Mouse (Mus musculus): ENCODE results near the gene Adrb1. TPM values are rescaled to one million over a fixed set of nuclear protein-coding genes. Genes with fewer than 3 reads are reported as not detected.

Adrb1 gene
- polyA plus RNA-seq, 1 experiment from 2014 or later: 1.8 TPM

DNA sequence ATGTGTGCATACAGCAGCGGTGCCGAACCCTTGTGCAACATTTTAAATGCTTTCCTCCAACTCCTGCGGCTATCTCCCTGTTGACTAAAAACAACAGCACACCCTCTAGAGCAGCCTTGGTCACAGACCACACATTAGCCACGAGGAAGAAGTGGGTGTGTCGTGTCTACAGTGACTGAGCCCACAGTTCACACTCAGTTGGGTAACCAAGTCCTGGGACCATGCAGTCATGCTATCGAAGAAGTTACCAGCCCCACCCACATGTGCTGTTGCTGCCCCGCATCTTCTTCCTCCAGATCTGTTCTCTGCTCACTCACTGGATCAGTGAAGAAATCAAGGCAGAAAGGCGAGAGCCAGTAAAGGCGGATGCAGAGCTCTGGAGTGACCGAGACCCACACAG, 34.4 kb downstream of the Adrb1 start:
- H3K4me2 ChIP-seq (replicated peaks): no peak overlapping the region
- no peak overlapping the region for H3K9ac ChIP-seq
- H3K4me3 ChIP-seq (replicated peaks; ENCODE audit: low read length): no peak overlapping the region
- H3K27me3 ChIP-seq (ENCODE audit: control insufficient read depth, insufficient read depth, low read length): no peaks in the 10 kb centered on the region
- no peaks in the 10 kb centered on the region for H3K9me3 ChIP-seq (ENCODE audit: control insufficient read depth, low read length)
- H3K36me3 ChIP-seq (replicated peaks; ENCODE audit: control insufficient read depth, insufficient read depth): no peaks in the 10 kb centered on the region
- DNase-seq (ENCODE audit: low spot score): no peak
- H3K4me1 ChIP-seq (replicated peaks; ENCODE audit: control insufficient read depth, insufficient read depth, low read length): no peaks in the 10 kb centered on the region
- no peak overlapping the region for H3K27ac ChIP-seq
- ATAC-seq (ENCODE audit: low FRiP score): no peak
- 86% methylated on average over 10 of the region's 10 CpGs for WGBS

DNA sequence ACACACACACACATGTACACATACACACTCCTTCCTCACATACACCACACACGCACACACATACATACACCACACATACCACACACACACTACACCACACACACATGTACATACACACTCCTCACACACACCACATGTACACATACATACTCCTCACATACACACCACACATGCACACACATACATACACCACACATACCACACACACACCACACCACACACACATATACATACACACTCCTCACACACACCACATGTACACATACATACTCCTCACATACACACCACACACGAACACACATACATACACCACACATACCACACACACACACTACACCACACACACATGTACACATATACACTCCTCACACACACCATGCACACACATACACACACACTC, 36.3 kb downstream of the Adrb1 start:
- Histone ChIP-seq H3K27ac (no peak overlapping the region), H3K27me3 (ENCODE audit: control insufficient read depth, insufficient read depth, low read length) (no peaks in the 10 kb centered on the region), H3K36me3 (replicated peaks; ENCODE audit: control insufficient read depth, insufficient read depth) (no peaks in the 10 kb centered on the region), H3K9me3 (ENCODE audit: control insufficient read depth, low read length) (no peaks in the 10 kb centered on the region), H3K4me3 (replicated peaks; ENCODE audit: low read length) (no peak overlapping the region), H3K4me2 (replicated peaks) (no peak overlapping the region), H3K9ac (no peak overlapping the region), H3K4me1 (replicated peaks; ENCODE audit: control insufficient read depth, insufficient read depth, low read length) (no peaks in the 10 kb centered on the region)
- no peak for ATAC-seq (ENCODE audit: low FRiP score)
- 94% methylated on average over 2 of the region's 2 CpGs for WGBS
- DNase-seq (ENCODE audit: low spot score): no peak

DNA sequence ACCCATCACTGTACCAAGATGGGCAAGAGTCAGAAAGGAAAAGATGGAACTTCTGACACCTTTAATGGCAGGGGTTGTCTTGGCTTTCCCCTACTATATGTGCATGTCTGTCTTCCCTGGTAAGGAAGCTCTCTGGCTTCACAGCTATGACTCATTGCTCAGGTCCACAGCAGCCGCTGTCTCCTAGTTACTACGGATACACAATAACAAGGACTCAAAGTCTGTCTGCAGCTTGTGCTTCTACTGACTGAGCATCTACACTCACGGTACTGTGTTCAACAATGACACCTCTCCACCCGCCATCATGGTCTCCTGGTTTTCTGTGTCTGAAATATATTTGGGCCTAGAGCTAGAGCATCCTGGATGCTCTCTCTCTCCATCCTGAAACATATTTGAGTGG, 37.7 kb downstream of the Adrb1 start:
- no peak overlapping the region for H3K9ac ChIP-seq
- H3K27me3 ChIP-seq (ENCODE audit: control insufficient read depth, insufficient read depth, low read length): no peaks in the 10 kb centered on the region
- no peak overlapping the region for H3K4me2 ChIP-seq (replicated peaks)
- DNase-seq (ENCODE audit: low spot score) (no peak), ATAC-seq (ENCODE audit: low FRiP score) (no peak)
- H3K4me3 ChIP-seq (replicated peaks; ENCODE audit: low read length): no peak overlapping the region
- no peaks in the 10 kb centered on the region for H3K36me3 ChIP-seq (replicated peaks; ENCODE audit: control insufficient read depth, insufficient read depth)
- H3K27ac ChIP-seq: no peak overlapping the region
- H3K4me1 ChIP-seq (replicated peaks; ENCODE audit: control insufficient read depth, insufficient read depth, low read length): no peaks in the 10 kb centered on the region
- H3K9me3 ChIP-seq (ENCODE audit: control insufficient read depth, low read length): no peaks in the 10 kb centered on the region
- WGBS: 92% methylated on average over 4 of the region's 4 CpGs

DNA sequence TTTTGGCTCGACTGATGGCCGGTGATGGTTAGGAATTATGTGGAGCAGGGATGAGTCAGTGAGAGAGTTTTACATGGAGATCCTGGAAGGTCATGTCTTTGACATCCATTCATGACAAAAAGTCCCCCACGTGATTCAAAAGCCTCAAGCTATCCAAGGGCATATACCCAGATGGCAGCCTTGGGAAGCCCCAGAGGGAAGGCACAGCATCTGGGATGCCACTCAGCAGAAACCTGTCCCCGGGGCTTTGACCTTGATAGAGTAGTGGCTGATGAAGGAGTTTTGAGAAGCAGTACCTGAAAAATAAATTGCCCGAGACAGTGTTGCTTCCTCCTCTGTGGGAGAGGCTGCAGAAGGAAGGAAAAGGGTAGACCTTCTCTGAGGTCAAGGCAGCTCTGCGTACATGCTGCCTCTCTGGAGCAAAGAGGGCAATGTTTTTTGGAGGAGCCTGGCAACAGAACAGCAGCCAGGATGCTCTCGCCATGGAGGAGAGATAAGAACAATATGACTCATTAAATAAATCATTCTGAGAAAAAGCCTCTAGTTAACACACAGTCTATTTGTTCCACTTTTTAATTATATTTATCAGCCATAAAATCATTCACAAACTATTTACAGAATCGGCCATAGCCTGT, 38.4 kb downstream of the Adrb1 start:
- ATAC-seq (ENCODE audit: low FRiP score) (no peak), DNase-seq (ENCODE audit: low spot score) (no peak)
- H3K9ac ChIP-seq: no peak overlapping the region
- no peaks in the 10 kb centered on the region for H3K4me1 ChIP-seq (replicated peaks; ENCODE audit: control insufficient read depth, insufficient read depth, low read length)
- H3K4me2 ChIP-seq (replicated peaks): no peak overlapping the region
- H3K36me3 ChIP-seq (replicated peaks; ENCODE audit: control insufficient read depth, insufficient read depth): no peaks in the 10 kb centered on the region
- WGBS: 88% methylated on average over 8 of the region's 8 CpGs
- no peak overlapping the region for H3K27ac ChIP-seq
- no peaks in the 10 kb centered on the region for H3K27me3 ChIP-seq (ENCODE audit: control insufficient read depth, insufficient read depth, low read length)
- no peaks in the 10 kb centered on the region for H3K9me3 ChIP-seq (ENCODE audit: control insufficient read depth, low read length)
- H3K4me3 ChIP-seq (replicated peaks; ENCODE audit: low read length): no peak overlapping the region

DNA sequence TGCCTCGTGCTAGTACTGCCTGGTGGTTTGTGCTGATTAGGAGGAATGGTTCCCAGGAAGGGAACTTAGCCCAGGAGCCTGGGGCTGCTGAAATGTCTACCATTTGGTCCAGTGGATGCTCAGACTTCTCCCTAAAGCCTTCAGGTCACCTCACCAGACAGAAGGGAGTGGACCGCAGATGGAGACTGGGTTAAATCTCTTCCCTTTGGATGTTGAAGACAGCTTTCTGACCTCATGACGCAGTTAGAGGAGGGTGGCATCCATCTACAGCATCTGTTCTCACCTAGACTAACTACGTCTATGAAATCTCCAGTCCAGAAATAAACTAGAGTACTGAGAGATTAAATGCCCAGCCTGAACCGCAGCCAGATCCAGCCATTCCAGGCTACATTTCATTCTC, 39.1 kb downstream of the Adrb1 start:
- Histone ChIP-seq H3K27me3 (ENCODE audit: control insufficient read depth, insufficient read depth, low read length) (no peaks in the 10 kb centered on the region), H3K27ac (no peak overlapping the region), H3K9me3 (ENCODE audit: control insufficient read depth, low read length) (no peaks in the 10 kb centered on the region), H3K4me1 (replicated peaks; ENCODE audit: control insufficient read depth, insufficient read depth, low read length) (no peaks in the 10 kb centered on the region), H3K36me3 (replicated peaks; ENCODE audit: control insufficient read depth, insufficient read depth) (no peaks in the 10 kb centered on the region), H3K4me2 (replicated peaks) (no peak overlapping the region), H3K9ac (no peak overlapping the region), H3K4me3 (replicated peaks; ENCODE audit: low read length) (no peak overlapping the region)
- ATAC-seq (ENCODE audit: low FRiP score) (no peak), DNase-seq (ENCODE audit: low spot score) (no peak)
- WGBS: 93% methylated on average over 5 of the region's 5 CpGs

DNA sequence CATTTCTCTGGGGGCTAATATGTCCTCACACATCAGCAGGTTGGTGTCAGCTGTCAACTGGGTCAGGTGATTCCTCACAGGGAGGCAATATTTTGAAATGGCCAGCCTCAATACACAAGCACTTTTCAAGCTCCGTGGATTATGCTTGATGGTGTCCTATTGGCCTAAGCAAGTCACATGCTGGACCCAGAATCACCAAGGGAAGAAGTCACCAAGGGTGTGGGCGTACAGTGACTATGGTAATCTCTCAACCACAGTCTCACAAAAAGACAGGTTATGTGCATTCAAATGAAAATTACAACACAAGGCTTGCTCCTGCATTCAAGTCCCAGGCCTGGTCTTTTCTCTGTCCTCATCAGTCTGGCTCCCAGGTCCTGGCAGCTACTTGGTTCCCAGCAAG, 39.7 kb downstream of the Adrb1 start:
- 83% methylated on average over 2 of the region's 2 CpGs for WGBS
- Histone ChIP-seq H3K4me3 (replicated peaks; ENCODE audit: low read length) (no peak overlapping the region), H3K9ac (no peak overlapping the region), H3K27ac (no peak overlapping the region), H3K36me3 (replicated peaks; ENCODE audit: control insufficient read depth, insufficient read depth) (no peaks in the 10 kb centered on the region), H3K4me2 (replicated peaks) (no peak overlapping the region), H3K9me3 (ENCODE audit: control insufficient read depth, low read length) (no peaks in the 10 kb centered on the region), H3K27me3 (ENCODE audit: control insufficient read depth, insufficient read depth, low read length) (no peaks in the 10 kb centered on the region), H3K4me1 (replicated peaks; ENCODE audit: control insufficient read depth, insufficient read depth, low read length) (no peaks in the 10 kb centered on the region)
- ATAC-seq (ENCODE audit: low FRiP score) (no peak), DNase-seq (ENCODE audit: low spot score) (no peak)

DNA sequence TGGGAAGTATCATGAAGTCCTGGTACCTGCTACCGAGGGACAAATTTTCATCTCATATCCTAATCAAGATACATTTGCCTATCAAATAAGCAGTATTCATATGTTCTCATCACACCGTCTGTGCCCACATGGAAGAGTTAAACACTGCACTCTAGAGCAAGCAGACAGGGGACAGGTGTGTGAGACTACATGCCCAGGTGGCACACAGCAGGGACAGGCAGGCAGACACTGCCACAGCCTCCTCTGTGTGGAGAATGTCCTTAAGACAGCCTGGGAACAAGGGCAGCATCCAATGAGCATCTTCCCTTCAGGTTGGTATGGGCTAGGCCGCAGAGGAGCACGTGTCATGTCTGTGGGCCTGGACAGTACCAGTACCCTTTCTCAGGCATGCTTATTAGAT, 40.7 kb downstream of the Adrb1 start:
- WGBS: 91% methylated on average over 4 of the region's 4 CpGs
- no peaks in the 10 kb centered on the region for H3K36me3 ChIP-seq (replicated peaks; ENCODE audit: control insufficient read depth, insufficient read depth)

DNA sequence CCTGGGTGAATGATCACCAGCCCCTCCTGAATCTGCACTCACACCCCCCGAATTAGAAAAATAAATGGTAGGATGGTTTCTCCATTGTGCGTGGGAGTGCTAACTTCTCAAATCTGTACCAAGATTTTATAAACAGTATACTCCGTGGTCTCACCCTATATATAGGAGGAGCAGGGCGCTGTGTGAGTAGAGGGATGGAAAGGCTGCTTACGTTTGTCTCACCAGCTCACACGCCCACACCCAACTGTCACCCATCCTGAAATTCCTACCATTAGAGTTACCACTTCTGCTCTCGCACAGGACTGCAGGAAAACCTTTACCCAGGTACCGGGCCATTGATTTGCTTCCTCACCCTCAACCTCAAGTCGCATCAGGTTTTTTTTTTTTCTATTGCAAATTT, 47.0 kb downstream of the Adrb1 start:
- H3K36me3 ChIP-seq (replicated peaks; ENCODE audit: control insufficient read depth, insufficient read depth): no peaks in the 10 kb centered on the region
- H3K4me3 ChIP-seq (replicated peaks; ENCODE audit: low read length): no peak overlapping the region
- ATAC-seq (ENCODE audit: low FRiP score) (no peak), DNase-seq (ENCODE audit: low spot score) (no peak)
- no peaks in the 10 kb centered on the region for H3K9me3 ChIP-seq (ENCODE audit: control insufficient read depth, low read length)
- 90% methylated on average over 9 of the region's 9 CpGs for WGBS
- no peaks in the 10 kb centered on the region for H3K27me3 ChIP-seq (ENCODE audit: control insufficient read depth, insufficient read depth, low read length)
- no peak overlapping the region for H3K9ac ChIP-seq
- H3K27ac ChIP-seq: no peak overlapping the region
- no peak overlapping the region for H3K4me2 ChIP-seq (replicated peaks)
- H3K4me1 ChIP-seq (replicated peaks; ENCODE audit: control insufficient read depth, insufficient read depth, low read length): no peaks in the 10 kb centered on the region

More for the DNA sequence above, 40.7 kb downstream of the Adrb1 start:
- ATAC-seq (ENCODE audit: low FRiP score) (no peak), DNase-seq (ENCODE audit: low spot score) (no peak)
- Histone ChIP-seq H3K9ac (no peak overlapping the region), H3K4me1 (replicated peaks; ENCODE audit: control insufficient read depth, insufficient read depth, low read length) (no peaks in the 10 kb centered on the region), H3K27me3 (ENCODE audit: control insufficient read depth, insufficient read depth, low read length) (no peaks in the 10 kb centered on the region), H3K4me3 (replicated peaks; ENCODE audit: low read length) (no peak overlapping the region), H3K9me3 (ENCODE audit: control insufficient read depth, low read length) (no peaks in the 10 kb centered on the region), H3K4me2 (replicated peaks) (no peak overlapping the region), H3K27ac (no peak overlapping the region)

DNA sequence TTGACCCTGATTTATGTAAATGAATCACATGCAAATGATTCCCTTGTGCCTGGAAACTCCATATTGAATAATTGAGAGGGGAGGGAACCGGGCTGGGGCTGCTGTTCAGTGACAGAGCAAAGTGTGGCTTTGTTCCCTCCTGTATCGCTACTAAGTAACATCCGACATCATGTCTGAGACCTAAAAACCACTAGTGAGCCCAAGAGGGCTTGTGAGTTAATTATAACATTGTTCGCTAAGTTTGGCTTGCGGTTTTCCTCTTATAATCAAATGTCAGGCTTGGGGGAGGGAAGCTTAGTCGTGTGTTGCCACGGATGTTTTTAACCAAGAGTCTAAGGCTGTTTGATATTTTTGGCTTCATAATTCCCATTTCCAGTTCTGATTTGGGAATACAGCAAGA, 50.2 kb downstream of the Adrb1 start:
- Histone ChIP-seq H3K4me2 (replicated peaks) (no peak overlapping the region), H3K27me3 (ENCODE audit: control insufficient read depth, insufficient read depth, low read length) (peaks cover 20% of the 10 kb centered on the region; the same call in 1 of the 2 replicates), H3K36me3 (replicated peaks; ENCODE audit: control insufficient read depth, insufficient read depth) (no peaks in the 10 kb centered on the region), H3K9me3 (ENCODE audit: control insufficient read depth, low read length) (no peaks in the 10 kb centered on the region), H3K4me1 (replicated peaks; ENCODE audit: control insufficient read depth, insufficient read depth, low read length) (peaks cover 8% of the 10 kb centered on the region; the same call in 1 of the 2 replicates), H3K9ac (no peak overlapping the region), H3K4me3 (replicated peaks; ENCODE audit: low read length) (no peak overlapping the region), H3K27ac (no peak overlapping the region)
- DNase-seq (ENCODE audit: low spot score): no peak
- ATAC-seq (ENCODE audit: low FRiP score): no peak
- whole genome bisulfite sequencing: 78% methylated on average over 7 of the region's 7 CpGs

DNA sequence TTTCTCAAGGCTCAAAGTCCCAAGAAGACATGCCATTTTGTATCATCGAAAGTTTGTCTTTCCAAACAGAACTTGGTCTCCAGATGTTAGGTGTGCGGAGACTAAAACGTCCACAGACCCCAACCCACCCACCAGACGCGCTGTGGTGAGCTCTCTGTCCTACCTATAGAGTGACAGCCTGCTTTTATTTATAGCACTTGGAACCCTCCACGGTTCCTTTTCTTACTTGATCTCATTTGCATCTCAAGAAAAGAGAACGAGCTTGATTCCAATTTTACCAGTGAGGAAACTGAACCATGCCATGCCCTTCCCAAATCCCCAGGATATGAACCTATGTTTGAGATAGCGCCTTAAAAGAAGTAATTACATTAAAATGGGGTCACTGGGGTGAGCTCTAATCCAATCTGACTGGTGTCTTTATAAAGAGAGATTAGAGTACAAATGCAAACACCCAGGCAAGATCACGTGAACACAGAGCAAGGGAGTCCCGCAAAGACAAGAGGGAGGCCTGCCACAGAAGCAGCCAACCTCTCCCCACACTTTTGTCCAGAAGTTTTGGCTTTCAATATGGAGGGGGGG, 51.5 kb downstream of the Adrb1 start:
- Histone ChIP-seq H3K9ac (no peak overlapping the region), H3K27ac (no peak overlapping the region), H3K9me3 (ENCODE audit: control insufficient read depth, low read length) (no peaks in the 10 kb centered on the region), H3K4me3 (replicated peaks; ENCODE audit: low read length) (no peak overlapping the region), H3K4me1 (replicated peaks; ENCODE audit: control insufficient read depth, insufficient read depth, low read length) (peaks cover 8% of the 10 kb centered on the region; the same call in 1 of the 2 replicates), H3K27me3 (ENCODE audit: control insufficient read depth, insufficient read depth, low read length) (peaks cover 20% of the 10 kb centered on the region; the same call in 1 of the 2 replicates), H3K36me3 (replicated peaks; ENCODE audit: control insufficient read depth, insufficient read depth) (no peaks in the 10 kb centered on the region), H3K4me2 (replicated peaks) (no peak overlapping the region)
- ATAC-seq (ENCODE audit: low FRiP score): no peak
- DNase-seq (ENCODE audit: low spot score): no peak
- 34% methylated on average over 10 of the region's 10 CpGs for WGBS

Measured in hindbrain, embryonic 14.5 days (tissue).